Mouse (Mus musculus): ENCODE measurements around the gene Gcnt2. TPM values are rescaled to one million over a fixed set of nuclear protein-coding genes. Genes with fewer than 3 reads are reported as not detected.
A peak's percentile ranks its signal among the peaks of the same experiment; 100 is the strongest.
"Not testable (repeated sequence)": the region's sequence is repeated elsewhere in the genome, so short reads cannot be mapped to it uniquely, and the experiment has no call there.

Gene Gcnt2
- total RNA-seq, 2 experiments from 2014 or later: 6.7 to 9.1 TPM

DNA sequence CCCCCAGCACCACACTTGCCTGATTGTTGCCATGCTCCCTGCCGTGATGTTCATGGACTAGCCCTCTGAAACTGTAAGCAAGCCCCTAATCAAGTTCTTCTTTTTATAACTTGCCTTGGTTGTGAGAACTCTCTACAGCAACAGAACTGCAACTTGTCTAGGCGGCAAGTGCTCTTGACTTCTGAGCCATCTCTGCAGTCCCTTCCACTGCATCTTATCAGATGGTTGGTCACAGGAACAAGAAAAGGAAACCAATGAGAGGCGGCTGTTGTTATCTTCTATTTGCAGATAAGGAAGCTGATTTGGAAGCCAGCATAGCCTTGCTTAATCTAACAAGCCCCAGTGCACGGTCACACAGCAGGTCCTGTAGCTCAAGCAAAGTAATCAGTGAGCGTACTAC, 14.5 kb downstream of the Gcnt2 start:
- DNase-seq: no peak

DNA sequence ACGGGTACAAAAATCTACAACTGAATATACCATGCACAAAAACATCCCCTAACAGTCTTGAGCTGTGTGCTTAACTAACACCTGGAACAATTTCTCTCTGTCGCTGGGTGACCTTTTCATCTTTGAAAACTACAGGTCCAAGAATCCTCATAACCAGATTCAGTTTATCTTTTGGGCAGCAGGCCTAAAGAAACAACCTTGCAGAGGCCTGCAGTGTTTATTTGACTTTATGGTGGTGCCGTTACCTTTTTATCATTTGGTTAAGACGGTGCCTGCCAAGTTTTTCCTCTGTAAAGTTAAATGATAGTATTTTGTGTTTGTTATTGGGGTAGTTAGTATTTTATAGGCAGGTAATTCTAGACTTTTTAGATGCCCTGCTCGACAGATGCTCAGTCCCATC, 15.9 kb downstream of the Gcnt2 start:
- no peak for DNase-seq

DNA sequence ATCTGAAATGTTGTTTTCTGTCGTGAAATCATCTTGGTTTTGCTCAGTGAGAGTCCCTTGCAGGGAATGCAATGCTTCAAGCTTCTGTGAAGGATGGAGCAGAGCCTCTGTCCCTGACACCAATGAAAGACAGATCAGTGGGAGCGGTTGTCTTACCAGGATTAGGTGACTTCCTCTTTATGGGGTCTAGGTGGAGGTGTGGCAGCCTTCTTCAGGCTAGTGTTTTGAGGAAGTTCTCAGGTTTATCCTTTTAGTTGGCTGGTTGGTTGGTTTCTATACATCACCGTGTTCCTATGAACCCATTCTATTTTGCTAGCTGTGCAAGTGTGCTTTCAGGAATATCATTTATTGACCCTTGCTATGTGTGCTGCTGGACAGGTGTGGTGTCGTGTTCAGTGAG, 18.0 kb downstream of the Gcnt2 start:
- DNase-seq: no peak

DNA sequence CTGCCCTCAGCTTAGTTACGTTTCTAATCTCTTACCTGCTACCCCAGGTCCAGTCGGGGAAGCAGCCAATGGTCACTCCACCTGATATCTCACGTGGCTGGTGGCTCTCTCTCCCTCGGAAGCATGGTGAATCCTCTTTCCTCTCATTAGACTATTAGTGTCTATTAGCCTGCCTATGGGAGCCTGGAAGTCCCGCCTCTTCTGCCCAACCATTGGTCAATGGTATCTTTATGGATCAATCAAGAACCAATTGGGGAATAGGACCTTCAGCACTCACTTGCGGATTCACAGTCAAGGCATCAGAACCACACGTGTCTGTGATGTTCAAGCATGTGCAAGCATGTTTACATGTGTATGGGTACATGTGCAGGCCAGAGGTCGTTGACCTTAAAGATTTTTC, 21.0 kb downstream of the Gcnt2 start:
- no peak for DNase-seq

DNA sequence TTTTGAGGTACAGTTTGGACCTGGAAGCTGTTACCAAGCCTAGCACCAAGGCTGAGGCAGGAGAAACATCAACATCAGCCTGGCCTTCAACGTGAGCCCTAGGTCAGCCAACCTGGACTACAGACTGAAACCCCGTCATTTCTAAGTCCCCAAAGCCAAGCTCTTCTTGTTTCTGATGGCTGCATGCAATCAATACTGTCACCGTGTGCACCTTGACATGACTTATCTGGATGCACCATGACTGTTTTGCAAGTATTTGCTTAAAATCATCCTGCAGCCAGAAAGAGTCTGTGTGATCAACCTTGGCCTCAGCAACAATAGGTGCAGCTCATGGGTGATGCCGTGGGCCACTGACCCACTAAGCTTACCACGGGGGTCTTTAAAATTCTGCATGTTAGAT, 23.1 kb downstream of the Gcnt2 start:
- DNase-seq: no peak

DNA sequence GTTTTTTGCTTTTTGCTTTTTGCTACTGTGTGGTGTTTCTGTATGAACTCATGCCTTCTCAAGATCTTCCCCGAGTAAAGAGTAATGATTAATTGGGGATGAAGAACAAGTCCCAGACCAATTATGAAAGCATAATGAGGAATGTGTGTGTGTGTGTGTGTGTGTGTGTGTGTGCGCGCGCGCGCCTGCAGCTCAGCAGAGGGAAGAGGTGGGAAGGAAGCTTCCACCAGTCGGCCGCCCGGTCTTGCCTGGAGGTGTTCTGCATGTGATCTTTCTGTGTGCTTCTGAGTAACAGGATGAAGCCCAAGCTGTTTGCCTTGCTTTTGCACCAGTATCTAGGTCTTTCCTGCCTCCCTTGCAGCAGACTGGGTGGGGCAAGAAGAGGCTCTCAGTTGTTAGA, 24.3 kb downstream of the Gcnt2 start:
- DNase-seq: no peak

DNA sequence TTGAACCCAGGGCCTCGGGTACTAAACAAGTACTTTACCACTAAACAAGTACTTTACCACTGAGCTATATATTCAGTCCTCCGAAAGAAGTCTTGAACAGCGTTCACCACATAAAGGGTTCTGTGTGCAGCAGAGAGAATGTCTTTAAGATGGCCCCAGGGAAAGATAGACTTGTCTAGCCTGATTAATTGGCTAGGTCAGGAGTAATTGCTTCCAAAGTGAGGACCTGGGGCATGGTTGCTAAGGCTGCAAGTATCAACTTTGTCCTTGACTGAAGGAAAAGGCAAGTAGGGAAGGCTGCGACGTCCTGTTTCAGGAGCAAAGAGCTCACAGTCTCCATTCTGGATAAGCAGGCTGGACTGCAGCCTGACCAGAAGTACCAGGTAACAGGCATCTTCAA, 25.3 kb downstream of the Gcnt2 start:
- DNase-seq: no peak

DNA sequence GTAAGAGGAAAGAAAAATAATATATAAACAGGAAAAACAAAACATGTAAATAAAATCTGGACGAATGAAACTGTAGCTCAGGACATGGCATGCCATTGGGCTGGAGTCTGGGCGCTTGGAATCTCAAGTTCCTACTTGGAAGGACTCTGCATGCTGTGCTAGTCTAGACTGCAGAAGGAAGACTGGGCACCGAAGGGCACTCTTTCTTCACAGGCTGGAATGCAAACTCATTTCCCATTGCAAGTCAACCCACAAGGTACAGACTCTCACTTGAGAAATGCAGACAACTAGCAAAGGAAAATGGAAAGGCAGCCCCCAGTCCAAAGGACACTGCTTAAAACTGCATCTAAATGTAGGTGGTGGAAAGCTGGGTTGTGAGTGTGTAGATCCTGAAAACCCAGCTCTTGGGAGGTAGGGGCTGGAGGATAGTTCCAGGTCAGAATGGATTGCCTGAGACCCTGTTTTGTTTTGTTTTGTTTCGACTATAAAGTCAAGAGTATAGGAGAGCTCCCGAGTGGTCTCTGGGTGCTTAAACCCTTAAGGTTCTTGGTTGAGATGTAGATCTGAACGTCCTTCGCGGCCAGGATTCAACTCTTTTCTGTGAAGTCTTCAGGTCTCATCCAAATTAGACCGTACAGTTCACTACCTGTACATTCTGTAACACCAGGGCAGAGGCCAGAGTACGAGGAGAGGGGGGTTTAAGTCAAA, 26.5 kb downstream of the Gcnt2 start:
- DNase-seq: no peak

DNA sequence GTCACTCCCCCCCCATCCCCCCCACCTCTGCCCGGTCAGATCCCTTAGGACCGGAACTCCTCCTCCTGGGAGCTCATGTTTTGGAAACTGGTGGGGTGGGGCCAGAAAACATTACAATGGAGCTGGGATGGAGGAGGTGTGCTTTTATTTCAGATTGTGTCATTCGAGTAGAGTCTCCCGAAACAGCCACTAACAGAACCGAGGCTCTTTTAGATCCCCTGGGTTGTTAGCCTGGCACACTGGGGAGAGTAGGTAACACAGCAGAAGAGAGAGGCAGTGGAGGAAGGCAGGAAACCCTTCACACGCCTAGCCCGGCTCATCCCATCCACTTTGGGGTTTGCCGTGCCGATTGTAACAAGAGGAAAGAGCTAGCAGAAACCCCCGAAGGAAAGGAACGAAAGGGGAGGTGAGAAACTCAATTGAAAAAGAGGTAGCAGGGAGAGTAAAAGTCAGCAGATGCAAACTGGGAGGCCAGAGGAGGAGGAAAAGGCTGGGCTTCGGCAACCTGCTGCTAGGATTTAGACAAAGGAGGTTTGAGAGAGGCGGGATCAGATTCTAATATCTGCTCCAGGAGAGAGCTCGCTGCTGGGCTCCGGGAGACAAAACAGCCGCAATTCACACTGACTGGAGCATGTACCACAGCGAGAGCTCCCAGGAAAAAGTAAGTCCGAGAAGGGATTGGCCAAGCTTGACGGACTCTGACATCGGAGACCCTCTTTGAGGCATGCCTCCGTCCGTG, 27.3 kb downstream of the Gcnt2 start:
- DNase-seq: peak; percentile 47 to 48

DNA sequence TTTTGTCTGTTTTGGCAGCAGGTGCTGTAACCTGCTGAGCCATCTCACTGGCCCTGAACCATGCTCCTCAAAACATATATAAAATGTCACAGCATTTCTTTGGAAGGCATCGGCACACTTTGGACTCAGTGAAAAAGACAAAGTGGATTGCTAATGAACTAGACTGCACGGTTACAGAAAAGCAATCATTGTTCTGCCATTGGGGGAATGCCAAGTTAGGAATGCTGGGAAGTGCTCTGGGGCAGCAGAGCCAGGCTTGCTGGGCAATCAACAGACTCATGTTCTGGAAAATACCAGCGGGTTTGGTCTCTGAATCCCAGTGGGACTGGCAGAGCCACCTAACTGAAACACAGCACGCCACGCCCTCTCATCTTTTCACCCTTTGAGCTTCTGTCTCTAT, 31.0 kb downstream of the Gcnt2 start:
- peak in 1 of 2 experiments; percentile 40 for DNase-seq

DNA sequence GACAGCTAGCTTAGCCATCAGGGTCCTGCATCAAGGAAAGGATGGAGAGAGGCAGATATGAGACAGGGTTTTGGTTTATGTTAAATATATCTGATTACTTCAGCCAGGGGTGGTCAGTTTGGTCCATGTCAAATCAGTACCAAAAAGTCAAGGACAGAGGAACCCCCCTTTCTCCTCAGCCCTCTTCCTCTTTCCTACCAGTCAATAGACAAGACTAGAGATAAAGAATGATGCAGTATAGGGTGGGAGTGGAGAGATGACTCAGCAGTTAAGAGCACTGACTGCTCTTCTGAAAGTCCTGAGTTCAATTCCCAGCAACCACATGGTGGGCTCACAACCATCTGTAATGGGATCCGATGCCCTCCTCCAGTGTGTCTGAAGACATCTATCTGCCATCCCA, 31.8 kb downstream of the Gcnt2 start:
- DNase-seq: not testable (repeated sequence)

DNA sequence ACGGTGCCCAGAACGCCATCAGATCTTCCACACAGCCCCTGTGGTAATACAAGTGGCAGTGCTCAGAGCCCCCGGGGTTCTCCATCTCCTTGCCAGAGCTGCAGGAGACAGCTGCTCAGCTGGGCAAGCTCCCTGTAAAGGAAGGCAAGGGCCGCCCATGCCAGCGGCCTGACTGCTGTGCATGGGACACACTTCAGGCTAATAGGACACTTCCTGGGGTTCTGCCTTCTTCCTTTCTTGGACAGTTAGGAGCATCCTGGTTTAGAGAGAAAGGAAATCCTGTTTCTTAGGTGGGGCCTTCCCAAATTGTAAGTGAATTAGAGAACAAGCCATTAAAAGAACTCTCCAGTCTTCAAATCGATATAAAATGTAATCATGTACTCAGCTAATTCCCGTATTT, 32.5 kb downstream of the Gcnt2 start:
- peak in 1 of 2 experiments; percentile 48 for DNase-seq

DNA sequence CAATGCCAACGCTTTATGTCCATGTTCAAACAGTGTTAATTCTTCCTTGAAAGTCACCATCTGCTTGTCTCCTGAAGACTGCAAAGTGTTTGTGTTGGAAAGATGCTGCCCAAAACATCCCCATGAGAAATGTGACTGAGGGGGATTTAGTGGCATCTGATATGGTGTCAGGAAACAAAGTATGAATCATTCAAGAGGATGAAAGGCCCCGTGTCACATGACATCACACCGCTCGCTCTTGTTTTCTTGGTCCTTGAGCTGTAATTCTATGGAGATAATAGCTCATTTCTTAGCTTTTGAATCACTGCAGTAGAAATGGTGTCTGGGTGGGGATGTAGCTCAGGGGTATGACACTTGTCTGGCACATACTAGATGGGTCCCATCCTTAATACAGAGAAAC, 33.0 kb downstream of the Gcnt2 start:
- DNase-seq: no peak

DNA sequence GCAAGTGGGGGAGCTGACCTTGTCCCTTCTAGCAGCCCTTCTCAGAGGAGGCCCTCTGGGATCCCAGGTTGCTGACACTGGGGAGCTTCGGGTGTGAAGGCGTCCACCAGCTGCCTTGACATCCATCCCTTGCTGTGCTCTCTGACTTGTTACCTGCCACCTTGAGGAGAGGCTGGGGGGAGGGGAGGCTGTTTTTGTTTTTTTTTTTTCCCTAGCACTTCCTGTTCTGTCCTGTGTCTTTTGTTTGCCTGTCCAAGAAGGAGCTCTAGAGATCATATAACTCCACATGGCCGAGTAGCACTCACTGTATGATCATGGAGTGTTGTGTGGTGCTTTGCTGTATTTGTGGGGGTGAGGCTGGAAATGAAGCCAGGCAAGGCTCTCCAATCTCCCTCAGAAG, 34.0 kb downstream of the Gcnt2 start:
- no peak for DNase-seq

DNA sequence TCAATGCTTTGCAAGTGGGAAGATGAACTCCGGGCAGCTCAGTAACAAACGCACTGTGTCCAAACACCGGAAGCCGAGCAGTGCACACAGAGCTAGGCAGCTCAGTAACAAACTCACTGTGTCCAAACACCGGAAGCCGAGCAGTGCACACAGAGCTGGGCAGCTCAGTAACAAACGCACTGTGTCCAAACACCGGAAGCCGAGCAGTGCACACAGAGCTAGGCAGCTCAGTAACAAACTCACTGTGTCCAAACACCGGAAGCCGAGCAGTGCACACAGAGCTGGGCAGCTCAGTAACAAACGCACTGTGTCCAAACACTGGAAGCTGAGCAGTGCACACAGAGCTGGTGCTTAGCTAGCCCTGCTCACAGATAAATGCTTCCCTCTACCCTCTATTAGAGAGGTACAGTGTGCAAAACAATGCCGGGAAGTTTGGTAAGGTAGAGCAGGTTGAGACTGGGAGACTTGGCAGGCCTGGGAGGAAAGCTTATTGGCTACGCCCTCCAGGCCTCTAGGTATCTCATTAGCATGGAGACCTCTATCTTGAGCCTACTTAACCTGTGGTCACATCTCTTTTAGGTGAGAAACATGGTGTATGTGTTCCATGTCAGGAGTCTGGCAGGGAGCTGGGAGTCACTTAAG, 38.6 kb downstream of the Gcnt2 start:
- not testable (repeated sequence) for DNase-seq

DNA sequence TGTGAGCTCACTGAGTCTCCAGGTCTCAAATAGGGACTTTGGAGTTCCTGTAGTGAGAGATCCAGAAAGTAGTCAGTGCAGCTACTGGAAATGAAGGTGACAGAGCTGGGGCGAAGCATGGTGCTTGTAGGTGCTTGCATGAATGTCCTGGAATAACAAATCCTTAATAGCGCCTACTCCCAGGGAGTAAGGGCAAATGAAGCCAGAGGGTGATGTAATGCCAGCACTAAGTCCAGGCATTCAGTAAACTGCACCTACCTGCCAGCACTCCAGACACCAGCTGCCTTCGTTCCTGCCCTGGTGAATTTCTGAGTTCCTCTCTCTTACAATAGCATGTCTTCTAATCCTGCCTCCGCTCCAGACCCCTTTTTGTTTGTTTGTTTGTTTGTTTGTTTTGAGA, 39.1 kb downstream of the Gcnt2 start:
- no peak for DNase-seq

DNA sequence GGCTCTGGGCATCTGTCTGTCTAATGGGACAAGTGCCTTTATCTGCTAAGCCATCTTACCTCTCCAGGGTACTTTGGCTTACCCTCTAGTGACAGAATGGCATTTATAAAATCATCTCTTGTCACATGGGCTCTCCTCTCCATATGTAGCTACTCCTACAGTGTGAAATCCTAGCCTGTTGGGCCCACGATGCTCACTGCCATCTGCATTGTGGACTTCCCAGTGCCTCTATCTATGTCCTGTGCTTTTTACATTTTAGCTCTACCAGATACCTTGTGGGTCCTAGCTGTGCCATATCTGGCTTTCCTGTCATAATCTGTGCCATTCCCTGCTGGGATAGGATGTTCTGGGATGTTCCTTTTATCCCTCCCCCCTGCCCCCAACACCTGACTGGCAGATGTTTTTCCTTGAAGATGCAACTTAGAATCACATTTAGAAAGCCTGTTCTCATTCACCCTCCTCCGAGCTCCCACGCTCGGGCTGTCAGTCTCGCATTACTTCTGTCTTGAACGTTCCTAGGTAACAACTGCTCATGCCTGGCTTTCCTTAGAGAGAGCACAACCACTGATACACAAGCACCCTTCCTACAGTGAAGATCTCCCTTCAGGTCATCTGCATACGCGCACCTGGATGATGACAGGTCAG, 39.9 kb downstream of the Gcnt2 start:
- DNase-seq: no peak

DNA sequence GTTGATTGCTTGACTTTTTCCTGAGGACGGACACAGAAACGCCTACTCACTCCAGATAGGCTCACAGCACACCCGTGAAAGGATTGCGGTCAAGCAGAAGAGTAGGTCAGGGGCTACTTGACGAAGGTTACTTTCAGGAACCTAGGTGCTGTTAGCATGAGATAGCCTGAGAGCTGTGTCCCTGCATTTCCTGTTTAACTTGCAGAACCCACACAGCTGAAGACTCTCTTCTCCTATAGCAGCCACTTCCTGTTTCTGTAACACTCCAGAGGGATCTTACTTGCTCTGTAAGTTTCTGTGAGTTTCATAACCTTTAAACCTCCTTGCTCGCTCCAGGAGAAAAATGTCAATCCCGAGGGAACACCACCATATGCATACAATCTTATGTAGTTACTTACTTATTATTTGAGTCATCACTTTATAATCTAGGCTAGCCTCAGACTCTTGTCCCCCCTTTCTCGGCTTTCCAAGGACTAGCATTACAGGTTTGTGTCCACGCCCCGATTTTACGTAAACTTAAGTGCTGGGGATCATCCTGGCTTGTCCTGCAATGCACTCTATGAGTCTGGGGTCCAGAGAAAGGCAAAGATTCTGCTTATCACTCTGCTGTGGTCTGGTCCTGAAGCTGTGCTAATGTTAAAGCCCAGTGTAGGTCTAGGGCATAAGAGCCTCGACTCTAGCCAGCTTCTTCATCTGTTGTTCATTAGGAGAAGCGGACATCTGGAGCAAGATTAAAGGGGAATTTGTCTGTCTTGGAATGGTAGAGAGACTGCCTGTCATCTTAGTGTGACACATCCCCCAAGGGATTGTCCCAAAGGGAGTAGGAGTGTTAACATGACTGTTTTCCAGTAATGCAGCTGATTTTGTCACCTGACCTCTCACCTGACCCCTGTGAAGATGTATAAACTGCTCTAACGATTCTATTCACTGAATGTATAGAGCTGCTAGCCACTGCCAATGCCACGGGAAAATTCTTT, 40.7 kb downstream of the Gcnt2 start:
- no peak for DNase-seq

DNA sequence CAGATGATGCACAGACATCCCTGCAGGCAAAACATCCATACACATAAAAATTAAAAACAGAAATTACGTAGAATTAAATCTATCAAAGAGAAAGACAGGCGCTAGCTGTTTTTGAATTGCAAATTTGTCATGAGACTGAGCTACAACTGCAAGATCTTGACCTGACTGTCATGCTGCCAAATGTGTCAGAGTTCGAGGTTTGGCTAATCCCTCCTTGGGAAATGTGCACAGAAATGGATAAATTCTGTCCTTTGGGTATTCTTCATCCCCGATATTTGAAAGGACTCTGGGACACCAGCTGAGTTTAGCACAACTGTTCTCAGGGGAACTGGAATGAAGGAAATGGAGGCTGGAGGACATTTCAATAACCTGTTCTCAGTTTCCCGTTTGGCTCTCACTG, 41.7 kb downstream of the Gcnt2 start:
- DNase-seq: peak; percentile 52 to 63

DNA sequence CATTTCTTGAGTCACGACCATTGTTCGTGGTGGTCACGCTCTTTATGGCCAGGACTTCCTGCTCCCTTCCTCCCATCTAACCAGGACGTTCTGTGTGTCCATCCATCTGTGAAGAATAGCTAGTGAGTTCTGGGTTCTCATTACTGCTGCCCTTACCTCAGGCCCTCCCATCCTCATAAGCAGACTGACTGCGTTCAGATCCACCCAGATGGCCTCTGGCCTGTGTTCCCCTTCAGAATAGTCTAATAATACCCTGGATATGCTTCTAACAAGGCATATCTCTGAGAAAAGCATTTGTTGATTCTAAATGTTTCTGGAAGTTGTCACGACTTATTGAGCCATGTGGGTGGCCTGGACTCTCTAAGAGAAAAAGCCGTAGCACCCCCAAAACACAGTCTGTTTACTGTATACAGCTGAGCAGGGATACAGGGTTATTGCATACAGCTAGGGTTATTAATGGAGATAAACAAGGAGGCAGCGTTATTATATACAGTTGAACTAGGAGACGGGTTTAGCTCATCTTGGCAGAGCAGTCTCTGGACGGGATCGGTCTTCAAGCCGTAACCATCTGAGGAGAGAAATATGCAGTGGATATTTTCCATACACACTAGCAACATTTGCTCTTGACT, 42.4 kb downstream of the Gcnt2 start:
- DNase-seq: no peak

DNA sequence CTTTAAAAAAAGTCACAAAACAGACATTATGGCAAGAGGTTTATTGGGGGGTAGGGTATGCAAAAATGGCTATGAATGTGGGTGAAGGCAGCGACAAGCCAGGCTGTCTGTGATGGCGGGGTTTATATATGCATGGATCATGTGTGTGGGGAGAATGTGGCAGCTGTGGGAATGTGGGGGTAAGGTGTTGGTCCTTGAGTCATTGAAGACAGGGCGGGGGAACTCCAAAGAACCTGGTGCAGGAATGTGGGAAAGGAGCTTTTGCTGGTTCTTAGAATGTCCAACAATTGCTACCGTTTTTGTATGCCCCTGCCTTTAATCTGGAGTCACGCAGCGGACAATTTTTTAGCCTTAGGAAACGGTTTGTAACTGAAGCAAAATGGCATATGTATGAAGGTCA, 44.5 kb downstream of the Gcnt2 start:
- no peak for DNase-seq
